In the genomic region with DNA sequence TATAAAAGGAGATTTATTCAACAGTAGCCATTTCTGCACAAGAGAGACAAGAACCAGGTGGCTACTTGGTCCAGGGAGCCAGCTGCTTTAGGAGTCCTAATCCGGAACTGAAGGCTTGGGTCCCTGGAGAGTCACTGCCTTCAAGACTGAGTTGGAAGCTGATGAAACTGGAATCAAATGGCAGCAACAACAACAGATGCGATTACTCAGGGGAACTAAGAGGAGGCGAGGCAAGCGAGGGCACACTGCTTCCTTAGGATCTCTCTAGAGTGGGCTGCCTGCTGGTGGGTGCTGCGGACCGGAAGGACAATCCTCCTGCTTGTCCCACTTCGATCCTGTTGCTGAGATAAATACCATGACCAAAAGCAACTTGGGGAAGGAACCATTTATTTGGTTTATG, we compare ENCODE assay signal across 20 mouse cellular contexts. TPM values are rescaled to one million over a fixed set of nuclear protein-coding genes. Genes with fewer than 3 reads are reported as not detected.
DNase-seq lines count a peak whose midpoint lies in the region; ATAC-seq lines count a peak whose summit lies in the region.
"Had no signal": no experiment of that assay in that cellular context is flagged by ENCODE, and none has a peak within 500 bp of the region (broad histone marks: within the 10 kb centered on the region; RNA-seq: fewer than 3 reads in every experiment).

No protein-coding gene starts in this region.

- peak; percentile 33 for DNase-seq in hindbrain, embryonic 11.5 days (ENCODE audit: low spot score)
- peak; percentile 36 for DNase-seq in embryo, embryonic 10.5 days (ENCODE audit: low spot score)
- DNase-seq in left cerebral cortex, adult 11 months (ENCODE audit: low spot score) = no peak
- DNase-seq in cerebellum, postnatal 4 days (ENCODE audit: low spot score in 2 of 2) = no peak
- DNase-seq: adrenal gland, postnatal 25 days; cerebellum, adult 18-20 months; gastrocnemius, postnatal 10 days; layer of hippocampus, postnatal 36 days; liver; lung, postnatal 10 days; thymus, postnatal 25 days had no signal

- H3K4me1 ChIP-seq in hindbrain, embryonic 11.5 days (replicated peaks; ENCODE audit: control insufficient read depth, insufficient read depth, low read length) = no peaks in the 10 kb centered on the region
- H3K4me1 ChIP-seq in hindbrain, embryonic 16.5 days (ENCODE audit: control insufficient read depth, insufficient read depth, low read depth, low read length) = no peaks in the 10 kb centered on the region
- peaks cover 5% of the 10 kb centered on the region for H3K4me1 ChIP-seq in neural tube, embryonic 13.5 days (replicated peaks)
- 0 out of 2 replicates have a peak, but pooled peaks cover 6% of the 10 kb centered on the region for H3K4me1 ChIP-seq in neural tube, embryonic 15.5 days
- H3K4me1 ChIP-seq: forebrain, embryonic 10.5 days; heart, embryonic 15.5 days; intestine, embryonic 15.5 days had no signal

- no peak overlapping the region for H3K4me2 ChIP-seq in hindbrain, embryonic 11.5 days (replicated peaks; ENCODE audit: low read depth, low read length)
- H3K4me2 ChIP-seq in hindbrain, embryonic 16.5 days (ENCODE audit: low read length) = no peak overlapping the region
- H3K4me2 ChIP-seq in neural tube, embryonic 13.5 days = no peak overlapping the region
- H3K4me2 ChIP-seq in neural tube, embryonic 15.5 days = no peak overlapping the region
- H3K4me2 ChIP-seq: heart, embryonic 15.5 days; intestine, embryonic 15.5 days had no signal

- no peaks in the 10 kb centered on the region for H3K36me3 ChIP-seq in hindbrain, embryonic 11.5 days (ENCODE audit: control insufficient read depth, insufficient read depth, low read length)
- H3K36me3 ChIP-seq in hindbrain, embryonic 16.5 days (ENCODE audit: control insufficient read depth, insufficient read depth, low read length) = no peaks in the 10 kb centered on the region
- no peaks in the 10 kb centered on the region for H3K36me3 ChIP-seq in neural tube, embryonic 13.5 days
- H3K36me3 ChIP-seq in neural tube, embryonic 15.5 days = no peaks in the 10 kb centered on the region
- H3K36me3 ChIP-seq: forebrain, embryonic 10.5 days; heart, embryonic 15.5 days; intestine, embryonic 15.5 days had no signal

- no peak for ATAC-seq in hindbrain, embryonic 11.5 days (ENCODE audit: low FRiP score)
- no peak for ATAC-seq in hindbrain, embryonic 16.5 days
- ATAC-seq in neural tube, embryonic 13.5 days (ENCODE audit: low read depth) = no peak
- no peak for ATAC-seq in neural tube, embryonic 15.5 days (ENCODE audit: low FRiP score)
- ATAC-seq: activated CD4-positive, CD25-positive, alpha-beta regulatory T cell, adult 4 months; intestine, embryonic 15.5 days; midbrain, embryonic 16.5 days had no signal

- no peak overlapping the region for H3K4me3 ChIP-seq in hindbrain, embryonic 11.5 days (ENCODE audit: low read depth, low read length)
- H3K4me3 ChIP-seq in hindbrain, embryonic 16.5 days (ENCODE audit: low read length) = no peak overlapping the region
- no peak overlapping the region for H3K4me3 ChIP-seq in neural tube, embryonic 13.5 days
- H3K4me3 ChIP-seq in neural tube, embryonic 15.5 days (replicated peaks) = no peak overlapping the region
- H3K4me3 ChIP-seq: forebrain, embryonic 10.5 days; heart, embryonic 15.5 days; intestine, embryonic 15.5 days had no signal

- no peak overlapping the region for H3K9ac ChIP-seq in hindbrain, embryonic 11.5 days (ENCODE audit: low read depth, low read length)
- H3K9ac ChIP-seq in hindbrain, embryonic 16.5 days (ENCODE audit: low read depth, low read length) = no peak overlapping the region
- H3K9ac ChIP-seq in neural tube, embryonic 13.5 days = no peak overlapping the region
- H3K9ac ChIP-seq in neural tube, embryonic 15.5 days (replicated peaks) = no peak overlapping the region
- H3K9ac ChIP-seq: heart, embryonic 15.5 days; intestine, embryonic 15.5 days had no signal

- no peak overlapping the region for H3K27ac ChIP-seq in hindbrain, embryonic 11.5 days (ENCODE audit: low read depth, low read length)
- H3K27ac ChIP-seq in hindbrain, embryonic 16.5 days (ENCODE audit: low read depth, low read length) = no peak overlapping the region
- H3K27ac ChIP-seq in neural tube, embryonic 13.5 days (replicated peaks) = peak overlapping the region; percentile 29; the same call in 1 of the 2 replicates
- no peak overlapping the region for H3K27ac ChIP-seq in neural tube, embryonic 15.5 days (replicated peaks)
- H3K27ac ChIP-seq: forebrain, embryonic 10.5 days; heart, embryonic 15.5 days; intestine, embryonic 15.5 days had no signal

- H3K9me3 ChIP-seq in hindbrain, embryonic 11.5 days (ENCODE audit: control insufficient read depth, low read length) = no peaks in the 10 kb centered on the region
- H3K9me3 ChIP-seq in hindbrain, embryonic 16.5 days (ENCODE audit: control insufficient read depth, low read length) = no peaks in the 10 kb centered on the region
- H3K9me3 ChIP-seq in neural tube, embryonic 13.5 days = no peaks in the 10 kb centered on the region
- H3K9me3 ChIP-seq in neural tube, embryonic 15.5 days (replicated peaks) = no peaks in the 10 kb centered on the region
- H3K9me3 ChIP-seq: forebrain, embryonic 10.5 days; heart, embryonic 15.5 days; intestine, embryonic 15.5 days had no signal

- H3K27me3 ChIP-seq in hindbrain, embryonic 11.5 days (ENCODE audit: control insufficient read depth, insufficient read depth, low read length) = no peaks in the 10 kb centered on the region
- no peaks in the 10 kb centered on the region for H3K27me3 ChIP-seq in hindbrain, embryonic 16.5 days (replicated peaks; ENCODE audit: control insufficient read depth, insufficient read depth, low read length)
- no peaks in the 10 kb centered on the region for H3K27me3 ChIP-seq in neural tube, embryonic 13.5 days
- no peaks in the 10 kb centered on the region for H3K27me3 ChIP-seq in neural tube, embryonic 15.5 days (replicated peaks)
- H3K27me3 ChIP-seq: heart, embryonic 15.5 days; intestine, embryonic 15.5 days had no signal

- 41% methylated on average over 7 of the region's 7 CpGs for WGBS in hindbrain, embryonic 11.5 days
- WGBS in hindbrain, embryonic 16.5 days = 44% methylated on average over 7 of the region's 7 CpGs
- WGBS in neural tube, embryonic 13.5 days = 48% methylated on average over 7 of the region's 7 CpGs
- 47% methylated on average over 7 of the region's 7 CpGs for WGBS in neural tube, embryonic 15.5 days

RNA-seq across cellular contexts. Expression of a gene that starts 13.9 kb away (rescaled TPM):
- polyA plus RNA-seq in hindbrain, embryonic 11.5 days (2014; fragmentation: Nextera tagmentation; extraction: Ambion mirVana) = 19.3 and 23.1 TPM in 2 replicates
- polyA plus RNA-seq in hindbrain, embryonic 16.5 days (2015; fragmentation: Nextera tagmentation; extraction: Ambion mirVana) = 29.7 and 31.5 TPM in 2 replicates
- 35.3 and 40.8 TPM in 2 replicates for polyA plus RNA-seq in neural tube, embryonic 13.5 days (2015; fragmentation: Nextera tagmentation; extraction: Ambion mirVana)
- 38.6 and 50.0 TPM in 2 replicates for polyA plus RNA-seq in neural tube, embryonic 15.5 days (2015; fragmentation: Nextera tagmentation; extraction: Ambion mirVana)

RNA-seq across cellular contexts. Expression of a gene that starts 20.0 kb away (rescaled TPM):
- polyA plus RNA-seq in hindbrain, embryonic 11.5 days (2014; fragmentation: Nextera tagmentation; extraction: Ambion mirVana) = 0.39 and 0.62 TPM in 2 replicates
- 0.95 and 0.97 TPM in 2 replicates for polyA plus RNA-seq in hindbrain, embryonic 16.5 days (2015; fragmentation: Nextera tagmentation; extraction: Ambion mirVana)
- 1.0 TPM in 1 of 2 replicates, not detected in the other for polyA plus RNA-seq in neural tube, embryonic 13.5 days (2015; fragmentation: Nextera tagmentation; extraction: Ambion mirVana)
- polyA plus RNA-seq in neural tube, embryonic 15.5 days (2015; fragmentation: Nextera tagmentation; extraction: Ambion mirVana) = 0.95 and 4.5 TPM in 2 replicates
- polyA plus RNA-seq: midbrain, embryonic 16.5 days; testis, adult 2 months had no signal

RNA-seq across cellular contexts. Expression of a gene that starts 21.9 kb away (rescaled TPM):
- 1.5 and 1.8 TPM in 2 replicates for polyA plus RNA-seq in hindbrain, embryonic 11.5 days (2014; fragmentation: Nextera tagmentation; extraction: Ambion mirVana)
- polyA plus RNA-seq in hindbrain, embryonic 16.5 days (2015; fragmentation: Nextera tagmentation; extraction: Ambion mirVana) = 2.5 and 2.9 TPM in 2 replicates
- 1.9 and 2.8 TPM in 2 replicates for polyA plus RNA-seq in neural tube, embryonic 13.5 days (2015; fragmentation: Nextera tagmentation; extraction: Ambion mirVana)
- 2.7 and 3.2 TPM in 2 replicates for polyA plus RNA-seq in neural tube, embryonic 15.5 days (2015; fragmentation: Nextera tagmentation; extraction: Ambion mirVana)

RNA-seq across cellular contexts. Expression of a gene that starts 37.1 kb away (rescaled TPM):
- 5.3 and 6.8 TPM in 2 replicates for polyA plus RNA-seq in hindbrain, embryonic 11.5 days (2014; fragmentation: Nextera tagmentation; extraction: Ambion mirVana)
- 15.8 and 16.8 TPM in 2 replicates for polyA plus RNA-seq in hindbrain, embryonic 16.5 days (2015; fragmentation: Nextera tagmentation; extraction: Ambion mirVana)
- polyA plus RNA-seq in neural tube, embryonic 13.5 days (2015; fragmentation: Nextera tagmentation; extraction: Ambion mirVana) = 10.8 and 12.7 TPM in 2 replicates
- polyA plus RNA-seq in neural tube, embryonic 15.5 days (2015; fragmentation: Nextera tagmentation; extraction: Ambion mirVana) = 13.5 and 15.7 TPM in 2 replicates
- polyA plus RNA-seq: activated CD4-positive, CD25-positive, alpha-beta regulatory T cell, adult 4 months had no signal

RNA-seq across cellular contexts. Expression of a gene that starts 45.7 kb away (rescaled TPM):
- polyA plus RNA-seq in hindbrain, embryonic 11.5 days (2014; fragmentation: Nextera tagmentation; extraction: Ambion mirVana) = 165 and 169 TPM in 2 replicates
- 742 and 752 TPM in 2 replicates for polyA plus RNA-seq in hindbrain, embryonic 16.5 days (2015; fragmentation: Nextera tagmentation; extraction: Ambion mirVana)
- polyA plus RNA-seq in neural tube, embryonic 13.5 days (2015; fragmentation: Nextera tagmentation; extraction: Ambion mirVana) = 528 and 571 TPM in 2 replicates
- polyA plus RNA-seq in neural tube, embryonic 15.5 days (2015; fragmentation: Nextera tagmentation; extraction: Ambion mirVana) = 577 and 709 TPM in 2 replicates

Comparison
In these comparisons a context has a peak if more than half of its experiments do, and no peak if none do; other contexts are left out.
1. DNase-seq: peak in hindbrain, embryonic 11.5 days (single experiment) and embryo, embryonic 10.5 days (single experiment); none in left cerebral cortex, adult 11 months (single experiment) and cerebellum, postnatal 4 days (0 of 2).